Mouse (Mus musculus): ENCODE results near the gene Rybp. TPM values are rescaled to one million over a fixed set of nuclear protein-coding genes. Genes with fewer than 3 reads are reported as not detected.
A peak's percentile ranks its signal among the peaks of the same experiment; 100 is the strongest.

The Rybp gene
- total and polyA plus RNA-seq, 2 experiments = 6.7 TPM

- no peaks in the 10 kb centered on the region for H3K79me2 ChIP-seq (ENCODE audit: control insufficient read depth, insufficient read depth, low read length)
- peaks cover 5% of the 10 kb centered on the region for H3K4me1 ChIP-seq (ENCODE audit: control insufficient read depth, insufficient read depth, low read length)
- WGBS = 54% methylated on average over 4 of the region's 4 CpGs
- no peaks in the 10 kb centered on the region for H3K27me3 ChIP-seq (ENCODE audit: control insufficient read depth, insufficient read depth, low read length)
- H3K9ac ChIP-seq (ENCODE audit: low read depth, low read length) = no peak overlapping the region
- TF ChIP-seq POLR2A (IDR thresholded peaks at IDR 0.05; ENCODE audit: extremely low read depth, insufficient read depth, low read length) (no peak), CTCF (IDR thresholded peaks at IDR 0.05; ENCODE audit: low read depth, low read length) (no peak)
- no peaks in the 10 kb centered on the region for H3K36me3 ChIP-seq (ENCODE audit: control insufficient read depth, insufficient read depth, low read length)
- H3K27ac ChIP-seq (replicated peaks; ENCODE audit: insufficient read depth, low read depth, low read length) = no peak overlapping the region
- peak; percentile 53 for DNase-seq (ENCODE audit: extremely low read depth, low read depth, low spot score)
- no peak overlapping the region for H3K4me3 ChIP-seq (ENCODE audit: insufficient read depth, low read depth, low read length)
Measured at GRCm38 (mm10) chr6:100298945-100299344, 11.7 kb upstream of the Rybp start.

GRCm38 (mm10) chr6:100297536-100297935, 10.3 kb upstream of the Rybp start:
- Histone ChIP-seq H3K27ac (replicated peaks; ENCODE audit: insufficient read depth, low read depth, low read length) (no peak overlapping the region), H3K36me3 (ENCODE audit: control insufficient read depth, insufficient read depth, low read length) (no peaks in the 10 kb centered on the region), H3K27me3 (ENCODE audit: control insufficient read depth, insufficient read depth, low read length) (no peaks in the 10 kb centered on the region), H3K79me2 (ENCODE audit: control insufficient read depth, insufficient read depth, low read length) (no peaks in the 10 kb centered on the region), H3K4me1 (ENCODE audit: control insufficient read depth, insufficient read depth, low read length) (peaks cover 5% of the 10 kb centered on the region), H3K4me3 (ENCODE audit: insufficient read depth, low read depth, low read length) (no peak overlapping the region), H3K9ac (ENCODE audit: low read depth, low read length) (no peak overlapping the region)
- WGBS = 96% methylated on average over 8 of the region's 8 CpGs
- TF ChIP-seq CTCF (IDR thresholded peaks at IDR 0.05; ENCODE audit: low read depth, low read length) = no peak
- no peak for TF ChIP-seq POLR2A (IDR thresholded peaks at IDR 0.05; ENCODE audit: extremely low read depth, insufficient read depth, low read length)
- no peak for DNase-seq (ENCODE audit: extremely low read depth, low read depth, low spot score)

- WGBS = 95% methylated on average over 6 of the region's 6 CpGs
- no peak for DNase-seq (ENCODE audit: extremely low read depth, low read depth, low spot score)
- TF ChIP-seq POLR2A (IDR thresholded peaks at IDR 0.05; ENCODE audit: extremely low read depth, insufficient read depth, low read length) (no peak), CTCF (IDR thresholded peaks at IDR 0.05; ENCODE audit: low read depth, low read length) (no peak)
Measured at GRCm38 (mm10) chr6:100292411-100292810, 5.1 kb upstream of the Rybp start.

GRCm38 (mm10) chr6:100289058-100289457, 1.8 kb upstream of the Rybp start:
- H3K4me1 ChIP-seq (ENCODE audit: control insufficient read depth, insufficient read depth, low read length) = peaks cover 2% of the 10 kb centered on the region; the same call in 1 of the 2 replicates
- H3K4me3 ChIP-seq (ENCODE audit: insufficient read depth, low read depth, low read length) = no peak overlapping the region
- WGBS = 34% methylated on average over 5 of the region's 5 CpGs
- TF ChIP-seq CTCF (IDR thresholded peaks at IDR 0.05; ENCODE audit: low read depth, low read length) (no peak; the same call in 1 of the 2 replicates), POLR2A (IDR thresholded peaks at IDR 0.05; ENCODE audit: extremely low read depth, insufficient read depth, low read length) (no peak)
- no peak overlapping the region for H3K27ac ChIP-seq (replicated peaks; ENCODE audit: insufficient read depth, low read depth, low read length)
- DNase-seq (ENCODE audit: extremely low read depth, low read depth, low spot score) = peak; percentile 33
- no peaks in the 10 kb centered on the region for H3K27me3 ChIP-seq (ENCODE audit: control insufficient read depth, insufficient read depth, low read length)
- no peaks in the 10 kb centered on the region for H3K36me3 ChIP-seq (ENCODE audit: control insufficient read depth, insufficient read depth, low read length)
- no peak overlapping the region for H3K9ac ChIP-seq (ENCODE audit: low read depth, low read length)
- no peaks in the 10 kb centered on the region; the same call in none of the 2 replicates for H3K79me2 ChIP-seq (ENCODE audit: control insufficient read depth, insufficient read depth, low read length)

More at GRCm38 (mm10) chr6:100292411-100292810, 5.1 kb upstream of the Rybp start:
- no peaks in the 10 kb centered on the region; the same call in 1 of the 2 replicates for H3K4me1 ChIP-seq (ENCODE audit: control insufficient read depth, insufficient read depth, low read length)
- no peak overlapping the region for H3K4me3 ChIP-seq (ENCODE audit: insufficient read depth, low read depth, low read length)
- H3K36me3 ChIP-seq (ENCODE audit: control insufficient read depth, insufficient read depth, low read length) = no peaks in the 10 kb centered on the region
- H3K9ac ChIP-seq (ENCODE audit: low read depth, low read length) = no peak overlapping the region
- H3K79me2 ChIP-seq (ENCODE audit: control insufficient read depth, insufficient read depth, low read length) = no peaks in the 10 kb centered on the region
- no peak overlapping the region for H3K27ac ChIP-seq (replicated peaks; ENCODE audit: insufficient read depth, low read depth, low read length)
- no peaks in the 10 kb centered on the region for H3K27me3 ChIP-seq (ENCODE audit: control insufficient read depth, insufficient read depth, low read length)

GRCm38 (mm10) chr6:100288730-100289035, 1.4 kb upstream of the Rybp start:
- no peaks in the 10 kb centered on the region for H3K36me3 ChIP-seq (ENCODE audit: control insufficient read depth, insufficient read depth, low read length)
- DNase-seq (ENCODE audit: extremely low read depth, low read depth, low spot score) = no peak
- H3K27me3 ChIP-seq (ENCODE audit: control insufficient read depth, insufficient read depth, low read length) = no peaks in the 10 kb centered on the region
- no peak overlapping the region for H3K9ac ChIP-seq (ENCODE audit: low read depth, low read length)
- H3K27ac ChIP-seq (replicated peaks; ENCODE audit: insufficient read depth, low read depth, low read length) = no peak overlapping the region
- no peak overlapping the region for H3K4me3 ChIP-seq (ENCODE audit: insufficient read depth, low read depth, low read length)
- peaks cover 4% of the 10 kb centered on the region for H3K79me2 ChIP-seq (ENCODE audit: control insufficient read depth, insufficient read depth, low read length)
- TF ChIP-seq POLR2A (IDR thresholded peaks at IDR 0.05; ENCODE audit: extremely low read depth, insufficient read depth, low read length) (no peak), CTCF (IDR thresholded peaks at IDR 0.05; ENCODE audit: low read depth, low read length) (no peak)
- peaks cover 5% of the 10 kb centered on the region for H3K4me1 ChIP-seq (ENCODE audit: control insufficient read depth, insufficient read depth, low read length)
- WGBS = 37% methylated on average over 4 of the region's 4 CpGs

GRCm38 (mm10) chr6:100288016-100288729, 888 bp upstream of the Rybp start:
- Histone ChIP-seq H3K4me3 (ENCODE audit: insufficient read depth, low read depth, low read length) (peak overlapping the region; percentile 75), H3K9ac (ENCODE audit: low read depth, low read length) (peak overlapping the region; percentile 82), H3K36me3 (ENCODE audit: control insufficient read depth, insufficient read depth, low read length) (no peaks in the 10 kb centered on the region), H3K4me1 (ENCODE audit: control insufficient read depth, insufficient read depth, low read length) (peaks cover 6% of the 10 kb centered on the region), H3K79me2 (ENCODE audit: control insufficient read depth, insufficient read depth, low read length) (peaks cover 5% of the 10 kb centered on the region), H3K27ac (replicated peaks; ENCODE audit: insufficient read depth, low read depth, low read length) (no peak overlapping the region; the same call in 1 of the 2 replicates), H3K27me3 (ENCODE audit: control insufficient read depth, insufficient read depth, low read length) (no peaks in the 10 kb centered on the region)
- TF ChIP-seq CTCF (IDR thresholded peaks at IDR 0.05; ENCODE audit: low read depth, low read length) (no peak), POLR2A (IDR thresholded peaks at IDR 0.05; ENCODE audit: extremely low read depth, insufficient read depth, low read length) (no peak)
- no peak for DNase-seq (ENCODE audit: extremely low read depth, low read depth, low spot score)
- WGBS = 5% methylated on average over 23 of the region's 23 CpGs

All from liver, adult 2 months (tissue).